Mouse (Mus musculus): ENCODE data around the gene Trim9.

DNA sequence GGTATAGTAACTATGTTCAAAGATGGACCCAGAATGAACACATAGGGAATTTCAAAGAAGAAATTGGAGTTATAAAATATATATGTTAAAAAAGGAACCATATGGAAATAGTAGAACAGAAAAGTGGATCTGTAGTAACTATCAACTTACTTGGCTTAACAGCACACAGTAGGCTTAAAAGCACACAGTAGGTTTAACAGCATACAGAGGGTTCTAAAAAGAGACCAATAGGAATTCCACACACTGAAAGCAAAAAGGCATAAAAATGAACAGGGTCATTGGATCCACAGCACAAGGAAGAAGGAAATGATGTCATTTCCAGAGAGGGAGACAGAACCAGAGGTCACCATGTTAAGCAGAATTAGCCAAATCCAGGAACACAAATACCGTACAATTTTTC, 24.6 kb downstream of the Trim9 start:
- TF ChIP-seq POLR2A (IDR thresholded peaks at IDR 0.05; ENCODE audit: insufficient read depth, low read length) (no peak), CTCF (IDR thresholded peaks at IDR 0.05; ENCODE audit: low read depth, low read length) (no peak), EP300 (IDR thresholded peaks at IDR 0.05; ENCODE audit: insufficient read depth, low read depth, low read length) (no peak)
